Mouse (Mus musculus): ENCODE data around the gene Lonp1. TPM values are rescaled to one million over a fixed set of nuclear protein-coding genes. Genes with fewer than 3 reads are reported as not detected.
"Not testable (repeated sequence)": the region's sequence is repeated elsewhere in the genome, so short reads cannot be mapped to it uniquely, and the experiment has no call there.

The Lonp1 gene
- 10 to 100 TPM; 63.0 to 69.4 (median 67.5) TPM for total RNA-seq (2022)

DNA sequence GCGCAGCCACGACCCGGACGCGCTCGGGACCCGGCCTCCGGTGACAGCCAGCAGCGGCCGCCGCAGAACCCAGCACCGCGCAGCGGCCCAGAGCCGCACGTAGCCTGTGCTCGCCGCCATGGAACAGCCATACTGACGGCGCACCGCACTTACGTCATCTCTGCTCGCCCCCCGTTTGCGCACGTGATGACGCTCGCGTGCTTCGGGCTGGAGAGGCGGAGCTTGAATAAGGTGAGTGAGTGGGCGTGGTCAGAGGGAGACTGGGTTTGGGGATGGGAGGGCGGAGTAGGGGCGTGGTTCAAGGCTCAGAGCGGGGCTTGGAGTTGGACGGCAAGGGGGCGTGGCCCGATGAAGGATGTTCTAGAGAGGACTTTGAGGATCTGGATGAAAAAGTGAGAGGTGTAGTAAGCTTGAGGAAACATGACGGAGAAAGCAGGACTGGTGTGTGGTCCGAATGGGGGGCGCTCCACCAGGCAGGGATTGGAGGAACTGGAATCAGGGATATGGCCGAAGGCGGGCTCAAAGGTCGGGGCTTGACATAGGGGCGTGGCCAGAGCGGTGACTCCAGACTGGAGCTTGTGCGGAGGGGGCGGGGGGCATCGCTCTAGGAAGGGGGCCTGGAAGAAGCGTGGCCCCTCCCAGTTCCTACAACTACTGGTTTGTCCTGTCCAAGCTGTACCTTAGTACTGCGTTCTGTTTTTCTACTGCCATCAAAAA lies at the start of gene Lonp1:
Lonp1 (minus strand) TSS at position 134 of the 717 bp plus-strand sequence.
- peak; percentile 90 to 91 for DNase-seq (ENCODE audit: low spot score in 2 of 2)

DNA sequence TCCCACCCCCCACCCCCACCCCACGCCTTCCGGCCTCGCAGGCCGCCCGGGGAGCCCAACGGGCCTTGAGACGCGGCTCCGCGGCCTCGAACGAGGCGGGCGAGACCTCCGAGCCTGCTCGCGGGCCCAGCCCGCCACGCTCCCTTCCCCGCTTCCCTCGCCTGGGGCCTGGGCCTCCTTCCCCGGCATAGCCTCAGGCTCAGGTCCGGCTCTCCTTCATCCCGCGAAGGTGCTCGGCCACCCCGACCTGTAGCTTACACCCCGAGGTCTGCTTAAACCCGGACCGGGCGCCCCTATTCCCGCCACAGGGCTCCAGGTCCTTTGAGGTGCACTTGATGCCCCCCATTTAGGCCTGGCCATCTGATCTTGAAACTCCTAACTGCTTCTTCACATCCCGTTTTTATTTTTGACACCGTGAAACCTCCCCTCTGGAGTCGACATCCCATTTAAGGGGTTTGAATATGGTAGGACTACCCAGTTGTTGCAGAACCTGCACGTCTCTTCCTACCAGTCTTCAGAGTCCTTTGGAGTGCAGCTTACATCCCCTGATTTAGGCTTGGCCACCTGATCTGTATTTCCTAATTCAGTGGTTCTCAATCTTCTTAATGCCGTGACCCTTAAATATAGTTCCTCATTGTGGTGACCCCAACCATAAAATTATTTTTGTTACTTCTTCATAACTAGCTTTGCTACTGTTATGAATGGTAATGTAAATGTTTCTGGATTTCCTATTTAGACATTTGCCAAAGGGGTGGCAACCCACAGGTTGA lies 47.1 kb upstream of the Lonp1 start:
- DNase-seq (ENCODE audit: low spot score in 2 of 2) = no peak

DNA sequence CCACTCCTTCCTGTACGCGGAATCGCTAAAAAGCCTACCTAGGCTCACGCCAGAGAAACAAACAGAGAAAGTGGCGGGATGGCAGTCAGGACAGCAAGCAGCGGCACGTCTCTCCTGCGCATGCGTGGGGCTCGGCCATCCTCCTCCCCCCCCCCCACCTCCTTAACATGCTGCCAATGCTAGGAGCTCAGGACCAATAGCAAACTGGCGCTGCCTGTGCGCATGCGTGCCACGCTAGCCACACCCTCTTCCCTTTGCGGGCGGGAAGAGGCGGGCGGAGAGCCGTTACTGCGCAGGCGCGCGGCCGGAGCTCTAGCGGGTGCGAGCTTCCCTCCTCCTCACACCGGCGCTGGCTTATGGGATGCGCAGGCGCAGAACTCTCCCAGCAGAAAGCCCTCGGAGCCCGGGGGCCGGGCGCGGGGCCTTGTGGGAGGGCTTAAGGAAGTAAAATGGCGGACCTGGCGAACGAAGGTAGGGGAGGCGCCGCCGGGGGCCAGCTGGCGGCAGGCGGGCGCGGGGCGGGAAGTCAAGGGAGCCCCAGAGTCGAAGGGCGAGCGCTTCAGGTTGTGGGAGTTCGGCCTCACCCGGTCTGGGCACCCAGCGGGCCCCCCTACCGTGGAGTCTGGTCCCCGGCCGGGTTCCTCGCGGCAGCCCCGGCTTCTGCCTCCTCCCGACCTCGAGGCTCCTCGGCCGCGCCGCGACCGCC lies 46.4 kb upstream of the Lonp1 start, which contains the start of gene Ranbp3:
Ranbp3 (plus strand) TSS at position 354 of the 706 bp plus-strand sequence.
- peak; percentile 98 to 100 for DNase-seq (ENCODE audit: low spot score in 2 of 2)

DNA sequence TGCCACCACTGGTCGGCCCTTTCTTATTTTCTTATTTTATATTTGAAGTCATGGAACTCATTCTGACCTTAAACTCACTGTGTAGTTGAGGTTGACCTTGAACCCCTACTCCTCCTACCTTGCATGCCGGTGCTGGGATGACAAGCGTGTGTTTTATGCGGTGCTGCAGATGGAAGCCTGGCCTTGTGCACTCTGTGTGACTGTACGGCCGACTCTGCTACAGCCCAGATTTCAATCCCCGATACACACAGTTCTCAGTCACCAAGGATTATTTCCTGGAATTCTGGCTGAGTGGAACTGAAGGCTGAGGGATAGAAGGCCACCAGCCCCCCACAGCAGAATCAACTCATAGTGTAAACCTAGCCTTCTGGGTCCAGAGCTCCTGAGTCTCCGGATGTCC lies 43.1 kb upstream of the Lonp1 start:
- no peak for DNase-seq (ENCODE audit: low spot score in 2 of 2)

DNA sequence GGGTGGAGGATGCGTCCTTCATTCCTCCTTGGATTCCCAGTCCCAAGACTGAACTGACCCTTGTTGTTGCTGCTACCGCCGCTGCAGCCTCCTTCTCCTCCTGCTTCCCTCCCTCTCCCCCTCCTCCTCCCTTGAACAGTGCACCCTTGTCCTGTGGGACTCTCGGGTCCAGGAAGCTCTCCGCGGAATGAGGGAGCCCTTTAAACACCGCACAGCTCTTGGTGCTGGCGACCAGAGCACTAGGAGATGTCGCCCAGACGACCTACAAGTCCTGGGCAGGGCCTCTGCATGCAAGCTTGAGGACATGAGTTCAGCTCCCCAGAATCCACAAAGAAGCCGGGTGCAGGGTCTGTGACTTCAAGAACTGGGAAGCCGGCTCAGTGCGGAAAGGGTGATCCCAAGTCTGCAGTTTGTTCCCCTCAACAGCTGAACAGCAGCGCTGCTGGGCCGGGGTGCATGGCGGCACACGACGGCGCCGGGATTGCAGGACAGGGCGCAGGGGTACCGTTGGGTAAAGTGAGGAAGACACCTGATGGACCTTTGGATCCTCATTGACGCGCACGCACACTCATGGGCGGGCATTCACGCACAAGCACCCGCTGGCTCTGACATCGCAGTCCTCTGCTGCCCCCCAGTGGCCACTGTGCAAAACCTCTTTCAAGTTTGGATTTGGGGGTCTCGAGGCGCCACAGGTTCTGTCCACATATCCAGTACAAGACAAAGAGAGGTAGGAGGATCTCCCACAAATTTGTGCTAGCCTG lies 41.9 kb upstream of the Lonp1 start:
- DNase-seq (ENCODE audit: low spot score in 2 of 2) = peak; percentile 12 to 48

DNA sequence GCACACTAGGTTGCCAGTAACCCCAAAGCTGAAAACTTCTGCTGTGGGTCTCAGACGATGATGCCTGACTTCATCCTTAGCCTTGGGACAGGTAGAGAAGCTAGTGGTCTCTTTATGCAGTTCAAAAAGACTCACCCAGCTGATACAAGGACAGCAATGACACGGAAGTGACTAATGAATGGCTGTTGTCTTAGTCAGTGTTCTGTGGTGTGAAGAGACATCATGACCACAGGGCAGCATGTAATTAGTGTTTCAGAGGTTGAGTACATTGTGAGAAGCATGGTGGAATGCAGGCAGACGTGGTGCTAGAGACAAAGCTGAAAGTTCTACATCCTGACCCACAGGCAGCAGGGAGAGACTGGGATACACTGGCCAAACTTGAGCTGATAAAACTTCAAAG lies 40.9 kb upstream of the Lonp1 start:
- DNase-seq (ENCODE audit: low spot score in 2 of 2) = no peak

DNA sequence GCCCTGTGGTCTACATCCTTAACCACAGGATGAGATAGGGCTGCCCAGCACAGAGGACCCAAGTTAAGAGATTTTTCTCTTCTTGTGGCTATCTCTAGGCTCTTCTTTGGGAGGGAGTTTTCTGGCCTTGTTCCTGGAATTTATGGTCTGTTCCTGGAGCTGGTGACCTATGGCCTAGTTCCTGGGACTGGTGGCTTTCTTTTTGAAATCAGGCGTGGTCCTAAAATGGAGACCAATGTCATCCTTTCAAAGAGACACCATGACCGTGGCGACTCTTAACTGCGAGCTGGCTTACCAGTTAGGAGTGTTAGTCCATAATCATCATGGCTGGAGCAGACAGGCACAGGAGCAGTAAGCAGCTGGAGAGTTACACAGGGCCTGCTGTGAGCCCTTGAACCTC lies 39.7 kb upstream of the Lonp1 start:
- DNase-seq (ENCODE audit: low spot score in 2 of 2) = no peak

DNA sequence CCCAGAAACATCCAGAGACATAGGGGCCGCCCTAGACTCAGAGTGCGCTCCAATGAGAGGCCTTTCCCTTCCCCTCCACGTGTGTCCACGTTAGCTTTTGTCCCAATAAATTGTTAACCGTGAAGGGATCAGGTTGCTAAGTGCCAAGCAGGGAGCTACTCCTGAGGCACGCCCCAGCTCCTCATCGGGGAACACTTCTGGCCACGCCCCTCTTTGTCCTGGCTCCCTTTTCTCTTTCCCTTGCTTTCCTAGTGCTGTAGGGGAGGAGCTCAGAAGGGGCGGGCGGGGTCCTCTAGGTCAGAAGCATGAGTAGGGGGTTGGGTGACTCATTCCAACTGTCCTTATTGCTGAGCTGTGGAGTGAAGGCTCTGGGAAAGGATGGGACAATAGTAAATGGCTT lies 37.6 kb upstream of the Lonp1 start:
- no peak for DNase-seq (ENCODE audit: low spot score in 2 of 2)

DNA sequence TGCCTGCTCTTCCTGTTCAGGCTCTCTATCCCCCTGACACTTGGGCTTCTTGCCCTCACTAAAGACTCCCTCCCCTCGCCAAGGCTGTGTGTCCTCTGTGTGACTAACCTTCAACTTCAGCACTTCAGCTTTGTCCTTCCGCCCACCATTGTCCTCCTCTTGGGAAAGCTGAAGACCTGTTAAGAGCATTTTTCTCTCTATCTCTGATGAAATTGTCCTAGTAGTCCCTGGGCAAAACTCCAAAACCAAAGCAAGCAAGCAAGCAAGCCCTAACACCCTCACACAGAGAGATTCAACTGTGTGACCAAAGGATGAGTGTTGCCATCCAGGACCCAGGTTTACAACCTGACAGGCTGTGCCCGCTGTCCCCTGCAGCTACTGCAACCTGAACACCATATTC lies 37.0 kb upstream of the Lonp1 start:
- no peak for DNase-seq (ENCODE audit: low spot score in 2 of 2)

DNA sequence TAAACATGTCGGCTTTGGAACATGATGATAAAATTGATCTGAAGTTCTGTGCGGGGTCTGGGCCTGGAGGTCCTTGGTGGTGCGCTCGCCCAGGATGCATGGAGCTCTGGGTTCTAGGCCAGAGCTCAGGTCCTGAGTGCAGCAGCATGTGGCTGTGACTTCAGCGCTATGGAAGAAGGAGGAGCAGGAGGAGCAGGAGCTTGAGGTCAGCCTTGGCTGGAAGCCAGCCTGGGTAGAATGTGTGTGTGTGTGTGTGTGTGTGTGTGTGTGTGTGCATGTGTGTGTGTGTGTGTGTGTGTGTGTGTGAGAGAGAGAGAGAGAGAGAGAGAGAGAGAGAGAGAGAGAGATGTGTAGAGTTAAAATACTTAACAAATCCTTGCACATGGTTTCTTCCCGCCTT lies 29.5 kb upstream of the Lonp1 start:
- no peak for DNase-seq (ENCODE audit: low spot score in 2 of 2)

DNA sequence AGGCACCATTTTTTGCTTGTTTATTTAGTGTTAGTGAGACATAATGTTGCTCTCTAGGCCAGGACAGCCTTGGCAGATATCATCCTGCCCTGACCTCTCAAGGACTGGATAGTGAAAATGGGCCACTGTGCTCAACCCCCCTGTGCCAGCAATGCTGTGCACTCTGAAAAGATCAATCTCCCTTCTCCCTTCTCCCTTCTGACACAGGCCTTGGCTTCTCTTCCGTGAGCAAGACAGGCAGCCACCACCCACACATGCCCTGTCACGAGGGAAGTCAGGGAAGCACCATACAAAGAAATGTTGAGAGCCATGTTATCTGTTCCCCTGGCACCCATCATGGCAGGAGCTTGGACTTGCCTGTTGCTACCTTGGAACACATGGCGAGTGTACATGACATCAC lies 28.6 kb upstream of the Lonp1 start:
- no peak for DNase-seq (ENCODE audit: low spot score in 2 of 2)

DNA sequence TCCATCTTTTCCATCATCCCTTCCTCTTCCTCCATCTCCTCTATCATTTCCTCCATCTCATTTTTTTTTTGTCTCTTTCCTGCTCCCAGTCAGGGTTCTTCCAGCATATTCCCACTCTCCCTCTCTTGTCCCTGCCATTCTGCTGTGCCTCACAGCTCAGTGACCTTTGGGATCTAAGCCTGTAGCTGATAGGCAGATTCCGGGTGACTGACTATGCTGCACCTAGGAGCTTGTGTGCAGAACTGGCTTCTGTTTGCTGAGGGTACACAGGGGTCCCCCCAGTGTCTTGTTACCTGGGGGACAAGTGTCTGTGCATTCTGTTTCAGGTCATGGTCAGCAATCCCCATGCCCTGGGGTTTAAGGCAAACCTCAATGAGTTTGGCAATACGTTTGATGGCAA lies 28.1 kb upstream of the Lonp1 start:
- no peak for DNase-seq (ENCODE audit: low spot score in 2 of 2)

DNA sequence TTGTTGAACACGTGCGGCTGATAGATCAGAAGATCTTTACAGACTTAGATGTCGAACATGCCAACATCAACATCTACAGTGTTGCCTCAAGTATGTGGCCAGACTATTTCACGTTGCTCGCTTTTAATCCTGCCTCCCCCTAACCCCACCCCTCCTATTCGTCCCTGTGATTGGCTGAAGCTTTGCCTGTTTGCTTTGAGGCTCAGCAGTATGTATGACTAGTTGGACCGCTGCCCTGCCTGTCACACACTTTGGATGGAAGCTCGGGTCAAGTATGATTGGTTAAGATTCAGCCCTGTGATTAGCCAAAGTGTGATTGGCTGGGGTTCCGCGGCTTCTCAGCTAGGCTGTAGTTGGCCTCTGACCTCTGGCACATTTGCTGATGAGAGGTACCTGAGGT lies 25.1 kb upstream of the Lonp1 start:
- no peak for DNase-seq (ENCODE audit: low spot score in 2 of 2)

DNA sequence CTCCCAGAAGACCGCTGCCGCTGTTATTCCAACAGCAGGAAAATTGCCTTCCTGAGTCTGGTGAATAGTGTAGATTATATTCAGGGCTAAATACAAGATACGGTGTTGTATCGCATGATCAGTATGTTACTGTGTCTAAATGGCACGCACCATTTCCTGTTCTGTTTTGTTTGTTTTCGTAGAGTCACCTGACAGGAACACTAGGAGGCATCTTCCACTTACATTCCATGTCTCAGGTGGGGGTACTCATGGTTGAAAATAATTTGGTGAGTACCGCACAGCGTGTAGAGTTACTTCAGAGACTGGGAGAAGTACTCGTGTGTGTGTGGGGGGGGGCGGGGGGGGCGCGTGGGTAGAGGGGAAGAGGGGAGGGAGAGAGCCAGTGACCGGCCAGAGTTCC lies 20.9 kb upstream of the Lonp1 start:
- DNase-seq (ENCODE audit: low spot score in 2 of 2) = no peak

DNA sequence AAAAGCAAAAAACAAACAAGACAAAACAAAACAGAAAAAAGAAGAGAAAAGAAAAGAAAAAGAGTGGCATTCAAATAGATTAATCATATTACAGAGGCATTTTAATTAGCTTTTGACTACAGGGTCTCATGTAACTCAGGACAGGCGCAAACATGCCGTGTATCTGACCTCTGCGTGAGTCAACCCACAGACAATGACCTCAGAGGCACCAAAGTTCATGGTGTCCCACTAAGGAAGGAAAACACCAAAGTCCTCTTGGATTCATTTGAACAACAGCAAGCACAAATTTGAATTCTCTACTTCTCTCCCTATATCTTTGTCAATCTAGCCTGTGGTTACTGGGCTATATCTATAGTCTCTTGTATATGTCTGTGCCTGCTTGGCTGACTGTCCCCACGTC lies 16.6 kb upstream of the Lonp1 start:
- no peak for DNase-seq (ENCODE audit: low spot score in 2 of 2)

DNA sequence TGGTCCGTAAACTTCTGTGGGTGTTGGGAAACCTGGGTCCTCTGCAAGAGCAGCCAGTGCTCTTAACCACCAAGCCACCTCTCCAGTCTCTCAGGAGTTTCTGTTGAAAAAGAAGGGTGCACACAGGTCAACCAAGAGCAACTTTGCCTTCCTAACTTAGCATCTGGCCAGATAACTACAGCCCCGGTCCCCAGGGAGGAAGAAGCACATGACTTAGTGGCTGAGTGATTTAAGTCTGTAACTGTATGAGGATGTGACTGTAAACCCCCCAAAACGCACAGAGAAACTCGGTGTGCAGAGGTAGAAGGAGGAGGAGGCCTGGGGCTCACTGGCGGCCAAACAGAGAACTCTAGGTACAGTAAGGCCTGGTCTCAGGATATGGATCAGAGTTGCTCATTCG lies 7.3 kb upstream of the Lonp1 start:
- DNase-seq (ENCODE audit: low spot score in 2 of 2) = no peak

DNA sequence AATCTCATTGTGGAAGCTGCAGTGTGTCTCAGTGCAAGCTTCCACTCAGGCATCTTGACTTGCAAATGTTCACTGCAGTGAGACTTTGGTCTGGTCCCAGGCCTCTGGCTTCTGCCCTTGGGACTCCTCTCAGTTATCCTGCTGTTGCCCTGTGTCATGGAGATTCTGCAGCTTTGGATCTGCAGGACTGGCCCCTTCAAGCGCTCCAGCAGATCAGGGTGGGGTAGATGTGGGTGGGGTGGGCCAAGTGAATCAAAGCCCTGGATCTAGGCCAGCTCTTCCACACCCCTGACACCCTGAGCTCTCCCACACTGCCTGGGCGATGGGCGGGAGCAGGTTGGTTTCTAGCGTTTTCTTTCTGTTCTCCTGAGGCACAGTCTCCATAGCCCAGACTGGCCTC lies 5.1 kb upstream of the Lonp1 start:
- no peak for DNase-seq (ENCODE audit: low spot score in 2 of 2)

DNA sequence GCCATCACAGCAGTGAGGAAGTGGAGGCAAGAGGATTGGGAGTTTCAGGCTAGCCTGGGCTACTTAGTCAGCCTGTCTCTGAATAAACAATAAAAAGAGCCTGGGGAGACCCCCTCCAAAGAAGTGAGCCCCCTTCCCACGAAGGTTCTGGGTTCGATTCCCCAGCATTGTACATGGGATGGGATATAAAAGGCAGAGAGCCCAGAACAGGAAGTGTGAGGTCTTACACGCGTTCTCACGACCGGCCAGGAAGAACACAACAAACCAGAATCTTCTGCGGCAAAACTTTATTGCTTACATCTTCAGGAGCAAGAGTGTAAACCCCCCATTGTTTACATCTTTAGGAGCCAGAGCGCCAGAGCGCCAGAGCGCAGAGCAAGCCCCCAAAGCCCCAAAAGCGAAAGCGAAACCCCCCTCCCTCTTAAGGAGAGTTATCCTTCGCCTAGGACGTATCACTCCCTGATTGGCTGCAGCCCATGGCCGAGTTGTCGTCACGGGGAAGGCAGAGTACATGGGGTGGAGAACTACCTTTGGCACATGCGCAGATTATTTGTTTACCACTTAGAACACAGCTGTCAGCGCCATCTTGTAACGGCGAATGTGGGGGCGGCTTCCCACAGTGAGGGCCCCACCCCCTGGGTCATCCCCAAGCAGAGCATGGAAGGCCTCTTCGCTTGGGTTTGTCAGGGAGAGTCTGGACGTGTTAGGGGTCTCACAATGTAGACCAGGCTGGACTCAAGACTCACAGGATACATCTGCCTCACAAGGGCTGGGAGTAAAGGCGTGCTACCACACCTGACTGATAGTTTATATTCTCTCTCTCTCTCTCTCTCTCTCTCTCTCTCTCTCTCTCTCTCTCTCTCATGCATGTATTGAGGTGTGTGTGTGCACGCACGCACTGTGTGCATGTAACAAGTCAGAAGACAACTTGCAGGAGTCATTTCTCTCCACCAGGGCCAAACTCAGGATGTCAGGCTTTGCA lies 3.4 kb upstream of the Lonp1 start:
- not testable (repeated sequence) for DNase-seq (ENCODE audit: low spot score in 2 of 2)

DNA sequence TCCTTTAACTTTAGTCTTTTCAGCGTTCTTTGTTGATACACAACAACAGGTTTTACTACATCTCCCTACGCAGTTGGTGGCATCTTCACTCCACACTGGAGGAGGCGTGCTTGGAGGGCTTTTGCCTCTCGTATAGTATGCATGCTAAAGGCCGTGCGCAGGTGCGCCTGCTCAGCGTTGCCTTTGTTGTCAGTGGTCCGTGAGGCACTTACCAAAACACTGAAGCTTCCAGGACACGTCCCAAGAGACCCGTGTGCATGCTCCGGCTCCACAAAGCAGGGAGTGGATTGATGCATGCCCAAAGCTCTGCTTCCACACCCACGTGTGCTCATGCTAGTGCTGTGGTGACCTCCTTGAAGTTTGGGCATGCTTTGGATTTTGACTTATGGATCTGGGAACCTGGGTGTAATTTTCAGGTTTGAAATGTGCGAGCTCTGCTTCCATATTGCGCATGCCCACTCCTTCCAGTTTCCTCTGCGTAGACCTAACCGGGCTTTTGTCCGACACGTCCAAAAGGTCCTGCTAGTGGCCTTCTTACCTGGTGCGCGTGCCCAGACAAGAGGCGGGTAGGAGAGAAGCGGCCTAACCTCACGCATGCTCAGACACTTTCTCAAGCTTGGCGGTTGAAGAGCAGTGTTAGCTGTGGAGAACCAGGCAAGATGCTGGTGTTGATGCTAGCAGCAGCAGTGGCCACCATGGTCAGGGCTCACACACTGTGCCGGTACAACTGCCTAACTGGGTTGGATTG lies 1.0 kb upstream of the Lonp1 start, which contains the start of gene Catsperd:
Catsperd (plus strand) TSS at position 614 of the 748 bp plus-strand sequence.
- DNase-seq (ENCODE audit: low spot score in 2 of 2) = no peak

DNA sequence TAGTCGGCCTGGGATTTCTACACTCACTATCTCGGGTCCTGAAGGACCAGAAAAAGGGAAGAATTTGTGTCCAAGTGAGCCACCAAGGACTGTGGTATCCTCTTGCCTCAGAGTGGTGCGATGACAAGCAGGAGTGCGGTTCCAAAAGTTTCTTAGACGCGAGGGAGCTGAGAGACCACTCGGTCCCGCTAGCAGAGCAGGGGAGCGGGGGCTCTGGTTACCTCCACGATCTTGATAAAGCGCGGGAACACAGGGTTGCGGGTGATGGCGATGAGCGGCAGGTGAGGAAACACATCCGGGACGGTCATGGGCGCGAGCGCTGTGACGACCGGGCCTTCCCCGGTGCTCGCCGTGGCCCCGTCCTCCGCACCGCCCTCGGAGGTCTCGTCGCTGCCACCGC lies 427 bp downstream of the Lonp1 start:
- DNase-seq (ENCODE audit: low spot score in 2 of 2) = no peak
